Mouse (Mus musculus): ENCODE measurements at regions not wholly inside any gene's neighbourhood (a gene's known extent, or its start where the extent isn't known, plus 50 kb on each side); places are given as distances from the start of the nearest gene placed in this dataset.

- DNase-seq (ENCODE audit: low spot score), result no peak
Observed at GRCm38 (mm10) chr6:102977122-102977521, 404.2 kb upstream of the Cntn3 start.

DNA sequence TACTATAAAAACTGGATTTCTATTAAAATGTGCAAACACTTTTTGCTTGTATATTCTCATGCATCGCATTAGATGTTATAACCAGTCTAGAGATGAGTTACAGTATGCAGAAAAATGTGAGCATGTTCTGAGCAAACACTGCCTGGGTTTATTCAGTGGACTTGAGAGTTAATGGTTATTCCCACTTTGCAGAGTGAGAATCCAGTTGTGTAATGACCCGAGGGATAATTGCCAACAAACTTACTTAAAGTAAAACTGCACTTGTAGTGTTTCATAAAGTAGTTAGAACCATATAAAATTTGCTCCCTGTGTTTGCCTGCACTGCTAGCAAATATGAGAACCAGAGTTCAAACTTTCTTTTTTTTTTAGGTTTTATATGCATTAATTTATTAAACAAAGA, 450.4 kb upstream of the Cntn3 start:
- no peak for DNase-seq (ENCODE audit: low spot score)

GRCm38 (mm10) chr6:103024006-103024405, 451.1 kb upstream of the Cntn3 start:
- no peak for DNase-seq (ENCODE audit: low spot score)

- DNase-seq (ENCODE audit: low spot score), result no peak
Observed at GRCm38 (mm10) chr6:103028150-103028549, 455.2 kb upstream of the Cntn3 start.

DNA sequence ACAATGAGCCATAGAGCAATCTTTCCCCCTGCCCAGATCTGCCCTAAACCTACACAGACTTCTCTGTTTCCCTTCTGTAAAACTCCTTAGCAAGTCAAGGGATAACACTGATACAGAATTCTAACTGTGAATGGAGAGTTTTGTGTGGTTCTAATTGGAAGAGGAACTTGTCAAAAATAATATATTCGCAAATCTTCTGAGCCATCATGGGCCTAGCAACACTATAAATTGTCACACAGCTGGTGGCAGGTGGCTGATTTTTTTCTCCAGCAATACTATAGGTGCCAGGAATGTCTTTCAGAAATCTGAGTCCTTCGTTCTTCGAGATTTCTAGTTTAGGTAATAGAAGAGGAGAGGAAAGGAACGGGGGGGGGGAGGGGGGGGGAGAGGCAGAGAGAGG, 460.5 kb upstream of the Cntn3 start:
- DNase-seq (ENCODE audit: low spot score), result no peak

GRCm38 (mm10) chr6:103033919-103034318, 461.0 kb upstream of the Cntn3 start:
- no peak for DNase-seq (ENCODE audit: low spot score)

- DNase-seq (ENCODE audit: low spot score), result no peak
Observed at GRCm38 (mm10) chr6:103060591-103060990, 449.8 kb upstream of the Chl1 start.

DNA sequence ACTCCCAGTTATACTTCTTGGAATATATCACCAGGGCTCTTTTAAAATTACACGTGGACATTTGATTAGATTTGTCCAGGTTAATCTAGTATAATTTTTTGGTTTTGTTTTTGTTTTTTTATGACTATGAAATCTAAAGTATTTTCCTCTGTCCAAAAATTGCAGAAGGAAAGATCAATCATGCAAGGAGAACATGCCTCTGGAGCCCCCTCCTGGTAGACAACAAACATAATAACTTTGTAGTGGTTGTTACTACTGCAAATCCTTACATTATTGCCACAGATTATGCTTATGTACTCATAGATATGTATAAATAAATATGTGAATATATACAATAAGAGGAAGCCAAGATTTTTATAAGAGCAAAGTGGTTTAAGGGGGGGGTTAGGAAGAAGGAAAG, 404.2 kb upstream of the Chl1 start:
- DNase-seq (ENCODE audit: low spot score), result no peak

DNA sequence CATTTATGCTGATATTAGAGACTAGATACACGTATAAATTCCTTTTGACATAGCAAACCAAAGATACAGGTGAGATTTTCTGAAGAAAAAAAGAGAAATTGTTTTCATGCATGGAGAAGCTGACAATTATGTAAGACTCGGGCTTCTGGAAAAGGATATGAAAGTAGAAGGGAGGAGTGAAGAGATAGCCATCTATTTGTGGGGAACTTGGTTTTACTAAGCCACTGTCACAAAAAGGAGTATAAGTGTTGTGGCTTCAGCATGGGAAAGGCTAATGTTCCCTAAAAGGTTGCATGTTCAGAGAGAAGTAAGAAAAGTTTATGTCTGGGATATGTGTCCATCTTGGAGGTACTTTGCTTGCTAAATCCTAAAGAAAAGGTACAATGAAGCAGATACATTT, 390.8 kb upstream of the Chl1 start:
- DNase-seq (ENCODE audit: low spot score), result no peak

- no peak for DNase-seq (ENCODE audit: low spot score)
Observed at GRCm38 (mm10) chr6:103140851-103141250, 369.5 kb upstream of the Chl1 start.

- no peak for DNase-seq (ENCODE audit: low spot score)
Observed at GRCm38 (mm10) chr6:103177851-103178250, 332.5 kb upstream of the Chl1 start.

DNA sequence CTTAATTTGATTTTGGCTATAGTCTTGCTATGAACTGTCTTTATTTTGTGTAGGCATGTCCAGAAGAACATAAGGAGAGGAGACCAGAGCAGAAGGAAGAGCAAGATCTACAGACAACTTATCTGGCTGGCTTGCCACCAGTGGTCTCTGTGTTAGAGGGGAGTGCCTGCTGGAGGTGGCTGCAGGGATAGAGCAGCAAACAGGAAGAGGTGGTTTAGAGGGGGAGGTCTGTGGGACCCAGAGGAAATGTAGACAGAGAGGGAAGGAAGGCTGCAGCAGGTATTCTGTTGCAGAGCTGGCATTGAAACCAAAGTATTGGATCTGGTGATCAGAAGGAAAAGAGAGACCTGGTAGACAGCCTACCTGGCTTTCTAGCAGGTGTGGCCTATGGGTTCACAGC, 327.0 kb upstream of the Chl1 start:
- no peak for DNase-seq (ENCODE audit: low spot score)

GRCm38 (mm10) chr6:103196838-103197237, 313.5 kb upstream of the Chl1 start:
- DNase-seq (ENCODE audit: low spot score), result no peak

GRCm38 (mm10) chr6:103201605-103202004, 308.8 kb upstream of the Chl1 start:
- no peak for DNase-seq (ENCODE audit: low spot score)

- peak; percentile 9 for DNase-seq (ENCODE audit: low spot score)
Observed at GRCm38 (mm10) chr6:103209202-103209601, 301.2 kb upstream of the Chl1 start.

- no peak for DNase-seq (ENCODE audit: low spot score)
Observed at GRCm38 (mm10) chr6:103213160-103213559, 297.2 kb upstream of the Chl1 start.

DNA sequence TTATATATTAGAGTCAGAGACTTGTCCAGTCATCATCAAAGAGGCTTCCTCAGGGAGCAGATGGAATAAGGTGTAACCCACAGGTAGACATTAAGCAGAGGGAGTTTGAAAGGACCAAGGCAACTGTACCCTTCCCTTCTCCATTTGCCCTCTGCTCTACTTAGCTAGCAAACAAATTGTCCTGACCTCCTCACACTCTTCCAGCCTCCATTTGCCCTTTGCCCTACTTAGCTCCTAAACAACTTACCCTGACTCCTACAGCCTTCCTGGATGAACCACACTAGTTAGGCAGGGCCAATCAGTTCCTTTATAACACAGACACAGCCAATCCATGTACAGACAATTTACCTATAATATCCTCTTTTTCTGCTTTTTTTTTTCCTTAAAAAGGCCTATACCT, 273.5 kb upstream of the Chl1 start:
- no peak for DNase-seq (ENCODE audit: low spot score)

GRCm38 (mm10) chr6:103268984-103269383, 241.4 kb upstream of the Chl1 start:
- DNase-seq (ENCODE audit: low spot score), result no peak

- no peak for DNase-seq (ENCODE audit: low spot score)
Observed at GRCm38 (mm10) chr6:103272216-103272615, 238.2 kb upstream of the Chl1 start.

DNA sequence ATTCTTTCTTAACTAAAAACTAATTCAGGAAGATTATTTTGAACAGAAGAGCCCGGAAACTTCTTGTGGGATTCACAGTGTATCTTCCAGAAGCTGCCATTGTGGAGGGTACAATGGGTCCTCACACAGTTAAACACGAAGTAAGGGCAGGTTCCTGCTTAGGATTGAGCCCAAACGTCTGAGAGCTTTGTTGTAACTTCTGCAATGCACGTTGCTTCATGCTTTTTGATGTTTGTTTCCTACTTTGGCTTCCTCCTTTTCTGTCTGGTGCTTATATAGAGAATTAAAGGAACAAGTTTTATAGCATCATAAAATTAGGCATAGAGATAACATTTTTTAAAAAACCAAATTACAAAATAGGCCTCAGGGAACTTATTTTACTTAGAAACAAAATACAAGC, 235.3 kb upstream of the Chl1 start:
- DNase-seq (ENCODE audit: low spot score), result no peak

- no peak for DNase-seq (ENCODE audit: low spot score)
Observed at GRCm38 (mm10) chr6:103275476-103275875, 234.9 kb upstream of the Chl1 start.

- DNase-seq (ENCODE audit: low spot score), result no peak
Observed at GRCm38 (mm10) chr6:103296015-103296414, 214.4 kb upstream of the Chl1 start.

GRCm38 (mm10) chr6:103306420-103307249, 203.8 kb upstream of the Chl1 start:
- DNase-seq (ENCODE audit: low spot score), result no peak

GRCm38 (mm10) chr6:103307250-103307580, 203.2 kb upstream of the Chl1 start:
- no peak for DNase-seq (ENCODE audit: low spot score)
